Mouse (Mus musculus): ENCODE data around the gene Cxcr2. TPM values are rescaled to one million over a fixed set of nuclear protein-coding genes. Genes with fewer than 3 reads are reported as not detected.

The Cxcr2 gene
- 0.09 and 0.10 TPM in 2 replicates for polyA plus RNA-seq (2016; fragmentation: Nextera tagmentation; extraction: Ambion mirVana)

DNA sequence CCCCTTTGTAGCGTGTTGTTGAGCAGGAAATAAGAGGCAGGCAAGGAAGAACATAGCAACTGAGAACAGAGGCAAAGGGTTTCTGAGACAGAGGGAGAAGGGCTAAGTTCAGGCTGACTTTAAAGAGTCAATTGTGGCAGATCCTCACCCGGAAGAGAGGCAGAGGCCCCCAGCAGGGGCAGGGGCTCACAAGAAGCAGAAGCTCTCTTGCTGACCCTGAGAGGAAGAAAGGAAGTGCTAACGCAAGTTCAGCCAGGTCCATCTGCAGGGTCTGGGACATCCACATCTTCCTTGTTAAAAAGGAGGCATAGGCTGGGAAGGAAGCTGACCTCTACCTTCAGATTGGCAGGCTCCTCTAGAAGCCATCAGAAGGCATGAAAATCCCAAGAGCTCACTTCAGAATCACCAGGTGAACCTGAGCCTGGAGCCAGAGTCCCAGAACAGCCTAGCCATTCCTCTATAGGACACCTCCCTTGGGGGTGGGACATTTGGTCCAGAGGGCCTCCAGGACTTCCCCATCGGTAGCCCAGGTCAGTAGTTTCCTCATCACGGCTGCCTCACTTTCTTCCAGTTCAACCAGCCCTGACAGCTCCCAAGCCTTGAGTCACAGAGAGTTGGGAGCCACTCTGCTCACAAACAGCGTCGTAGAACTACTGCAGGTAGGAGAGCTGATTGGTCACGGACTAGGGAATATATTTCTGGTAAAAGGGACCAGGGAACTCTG, at the start of gene Cxcr2:
Gene Cxcr2, plus strand, starts transcription at position 529 of the 724 bp plus-strand sequence.
- WGBS: 83% methylated on average over 8 of the region's 8 CpGs
- H3K36me3 ChIP-seq: no peaks in the 10 kb centered on the region
- H3K4me2 ChIP-seq (replicated peaks): no peak within 1 kb of the TSS
- no peaks in the 10 kb centered on the region for H3K27me3 ChIP-seq
- no peak for ATAC-seq (ENCODE audit: low FRiP score, low read depth)
- no peaks in the 10 kb centered on the region for H3K4me1 ChIP-seq
- no peaks in the 10 kb centered on the region for H3K9me3 ChIP-seq
- no peak within 1 kb of the TSS for H3K9ac ChIP-seq (replicated peaks)
- no peak within 1 kb of the TSS for H3K27ac ChIP-seq (replicated peaks)
- no peak within 1 kb of the TSS for H3K4me3 ChIP-seq

DNA sequence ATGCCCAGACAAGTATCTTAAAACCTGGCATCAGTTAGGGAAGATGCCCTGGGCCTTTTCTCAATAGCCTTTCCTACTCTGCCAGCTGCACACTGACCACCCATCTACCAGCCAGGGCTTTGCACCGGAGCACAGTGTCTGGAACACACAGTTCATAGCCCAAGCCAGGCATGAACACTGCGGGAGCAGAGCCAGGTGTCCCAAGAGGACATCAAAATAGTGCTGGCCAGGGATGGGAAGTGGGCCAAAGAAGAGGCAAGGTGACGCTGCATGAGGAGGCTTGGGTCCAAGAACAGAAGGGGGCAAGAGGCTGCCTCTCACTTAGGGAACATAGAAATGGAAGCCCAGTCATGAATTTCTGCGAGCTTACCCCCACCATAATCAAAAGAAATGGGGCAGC, 48.1 kb upstream of the Cxcr2 start:
- Histone ChIP-seq H3K36me3 (no peaks in the 10 kb centered on the region), H3K4me1 (peaks cover 57% of the 10 kb centered on the region), H3K4me3 (no peak overlapping the region), H3K9me3 (no peaks in the 10 kb centered on the region), H3K9ac (replicated peaks) (no peak overlapping the region), H3K27ac (replicated peaks) (no peak overlapping the region), H3K4me2 (replicated peaks) (no peak overlapping the region), H3K27me3 (peaks cover 20% of the 10 kb centered on the region)
- 92% methylated on average over 4 of the region's 4 CpGs for WGBS
- ATAC-seq (ENCODE audit: low FRiP score, low read depth): no peak

DNA sequence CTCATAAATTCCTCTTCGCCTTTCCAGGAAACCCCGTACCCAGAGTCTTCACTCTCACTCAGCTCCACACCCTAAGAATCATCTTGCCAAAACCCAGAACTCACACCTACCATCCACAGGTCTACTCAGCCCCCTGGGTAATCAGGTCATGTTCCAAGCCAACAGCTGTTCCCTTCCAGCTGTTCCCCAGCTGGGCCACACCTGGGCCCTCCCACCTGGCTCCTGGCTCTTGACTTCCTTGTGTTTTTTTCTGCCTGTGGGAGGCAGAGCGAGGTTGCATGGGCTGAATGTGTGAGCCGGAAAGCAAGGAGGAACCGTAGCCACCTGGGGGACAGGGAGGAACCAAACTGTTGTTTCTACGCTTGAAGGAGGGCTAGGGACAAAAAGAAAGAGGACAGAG, 47.6 kb upstream of the Cxcr2 start:
- H3K9ac ChIP-seq (replicated peaks): no peak overlapping the region
- no peaks in the 10 kb centered on the region for H3K36me3 ChIP-seq
- WGBS: 71% methylated on average over 6 of the region's 6 CpGs
- peaks cover 63% of the 10 kb centered on the region for H3K4me1 ChIP-seq
- no peaks in the 10 kb centered on the region for H3K9me3 ChIP-seq
- no peak overlapping the region for H3K4me3 ChIP-seq
- no peak overlapping the region for H3K4me2 ChIP-seq (replicated peaks)
- peaks cover 17% of the 10 kb centered on the region for H3K27me3 ChIP-seq
- no peak for ATAC-seq (ENCODE audit: low FRiP score, low read depth)
- no peak overlapping the region for H3K27ac ChIP-seq (replicated peaks)

DNA sequence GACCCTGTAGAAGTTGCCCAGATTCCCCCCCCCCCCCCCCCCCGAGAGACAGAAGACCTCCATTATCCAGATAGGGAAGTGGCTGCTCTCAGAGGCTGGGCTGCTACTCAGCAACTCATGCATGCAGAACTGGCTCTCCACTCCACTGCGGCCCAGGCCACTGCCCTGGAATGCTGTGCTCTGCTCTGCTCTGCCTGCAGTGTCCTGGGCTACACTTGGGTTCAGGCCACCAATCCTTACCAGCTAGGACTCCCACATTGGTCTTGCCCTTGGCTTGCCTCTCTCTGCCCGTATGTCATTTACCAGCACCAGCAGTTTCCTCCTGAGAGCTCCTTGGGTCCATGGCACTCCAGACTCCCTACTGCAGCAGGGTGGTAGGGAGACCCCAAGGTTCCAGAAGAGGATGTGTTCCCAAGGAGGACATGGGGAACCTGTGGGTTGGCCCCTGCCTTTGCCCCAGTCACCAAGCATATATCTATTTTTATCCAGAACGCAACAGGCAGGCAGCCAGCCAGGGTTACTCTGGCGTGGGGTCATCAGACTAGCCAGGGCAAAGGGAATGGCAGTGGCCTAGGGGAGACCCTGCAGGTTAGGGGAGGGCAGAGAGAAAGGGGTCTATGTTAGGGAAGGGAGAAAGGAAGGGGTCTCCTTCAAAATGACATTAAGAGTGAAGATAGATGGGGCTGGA, 45.7 kb upstream of the Cxcr2 start:
- H3K4me1 ChIP-seq: peaks cover 72% of the 10 kb centered on the region
- H3K27ac ChIP-seq (replicated peaks): no peak overlapping the region
- 68% methylated on average over 4 of the region's 5 CpGs for WGBS
- H3K4me2 ChIP-seq (replicated peaks): no peak overlapping the region
- H3K9ac ChIP-seq (replicated peaks): no peak overlapping the region
- no peak for ATAC-seq (ENCODE audit: low FRiP score, low read depth)
- H3K4me3 ChIP-seq: no peak overlapping the region
- no peaks in the 10 kb centered on the region for H3K36me3 ChIP-seq
- H3K27me3 ChIP-seq: peaks cover 13% of the 10 kb centered on the region
- no peaks in the 10 kb centered on the region for H3K9me3 ChIP-seq

DNA sequence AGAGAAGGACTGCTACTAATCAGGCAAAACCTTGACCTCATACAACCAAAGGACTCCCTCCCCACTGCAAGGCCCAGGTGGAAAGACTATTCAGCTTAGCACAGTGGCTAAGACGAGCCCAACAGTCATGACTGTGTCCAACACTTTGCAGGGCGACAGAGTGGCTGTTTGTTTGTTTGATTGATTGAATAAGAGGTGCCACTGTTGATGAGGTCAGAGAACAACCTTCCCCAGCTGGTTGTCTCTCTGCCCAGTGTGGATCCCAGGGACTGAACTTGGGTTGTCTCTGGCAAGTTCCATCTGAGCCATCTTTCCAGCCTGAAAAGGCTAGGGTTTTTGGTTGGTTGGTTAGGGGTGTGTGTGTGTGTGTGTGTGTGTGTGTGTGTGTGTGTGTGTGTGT, 44.1 kb upstream of the Cxcr2 start:
- no peak for ATAC-seq (ENCODE audit: low FRiP score, low read depth)
- Histone ChIP-seq H3K27me3 (peaks cover 13% of the 10 kb centered on the region), H3K4me2 (replicated peaks) (no peak overlapping the region), H3K9ac (replicated peaks) (no peak overlapping the region), H3K27ac (replicated peaks) (peak overlapping the region; percentile 49; the same call in 1 of the 2 replicates), H3K4me3 (no peak overlapping the region), H3K4me1 (peaks cover 59% of the 10 kb centered on the region), H3K9me3 (no peaks in the 10 kb centered on the region), H3K36me3 (no peaks in the 10 kb centered on the region)
- WGBS: 64% methylated on average over 2 of the region's 2 CpGs

DNA sequence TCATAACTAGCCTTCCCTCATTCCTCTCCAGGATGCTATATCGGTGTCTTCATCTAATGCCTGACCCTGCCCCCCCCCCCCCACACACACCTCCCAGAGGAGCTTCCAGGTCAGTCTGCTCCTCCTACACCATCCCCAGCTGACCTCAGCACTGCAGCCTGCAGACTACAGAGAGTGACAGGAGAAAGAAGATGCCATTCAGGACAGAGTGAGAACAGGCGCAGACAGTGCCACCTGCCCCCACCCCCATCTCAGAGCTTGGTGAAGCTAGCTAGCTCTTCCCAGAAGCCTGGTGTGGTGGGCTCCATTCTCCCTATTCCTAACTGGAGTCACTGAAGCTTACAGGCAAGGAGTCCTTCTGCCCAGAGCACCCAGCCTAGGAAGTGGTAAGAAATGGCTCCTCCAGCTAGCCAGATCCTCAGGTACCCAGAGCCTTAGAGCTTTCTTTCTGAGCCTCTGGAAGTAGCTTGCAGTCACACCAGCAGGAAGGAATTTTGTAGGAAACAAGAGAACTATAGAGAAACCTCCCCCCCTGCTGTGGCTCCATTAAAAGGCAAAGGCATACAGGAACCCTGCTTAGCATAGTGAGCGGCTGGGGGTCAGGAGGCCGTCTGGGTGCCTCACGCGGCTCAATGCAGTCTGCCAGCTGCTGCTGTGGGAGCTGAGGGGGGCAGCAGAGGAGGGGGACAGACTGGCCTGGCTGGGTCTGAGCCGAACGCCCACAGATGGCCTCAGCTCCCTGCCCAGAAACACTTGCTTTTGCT, 42.7 kb upstream of the Cxcr2 start:
- H3K9me3 ChIP-seq: no peaks in the 10 kb centered on the region
- H3K36me3 ChIP-seq: no peaks in the 10 kb centered on the region
- 2% methylated on average over 8 of the region's 8 CpGs for WGBS
- peak; percentile 94 for ATAC-seq (ENCODE audit: low FRiP score, low read depth)
- H3K4me3 ChIP-seq: no peak overlapping the region
- H3K27ac ChIP-seq (replicated peaks): peak overlapping the region; percentile 90
- peaks cover 13% of the 10 kb centered on the region for H3K27me3 ChIP-seq
- 0 out of 2 replicates have a peak overlapping the region, but pooled peaks have one; percentile 16 for H3K9ac ChIP-seq (replicated peaks)
- peak overlapping the region; percentile 10 for H3K4me2 ChIP-seq (replicated peaks)
- H3K4me1 ChIP-seq: peaks cover 53% of the 10 kb centered on the region

DNA sequence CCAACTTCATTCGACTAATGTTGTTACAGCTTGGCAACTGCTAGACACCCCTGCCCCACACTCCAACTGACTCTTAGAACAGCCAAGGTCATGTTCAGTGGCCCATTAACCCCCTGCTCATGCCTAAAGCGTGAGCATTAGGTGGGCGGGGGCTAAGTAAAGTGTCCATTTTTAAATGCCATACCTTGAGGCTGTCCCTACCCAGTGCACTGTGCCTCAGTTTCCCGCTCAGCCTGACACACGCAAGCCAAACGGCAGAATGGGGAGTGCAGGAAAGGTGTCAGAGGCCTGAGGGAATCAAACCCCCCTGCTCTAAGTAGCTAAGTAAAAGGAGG, 42.1 kb upstream of the Cxcr2 start:
- no peak overlapping the region for H3K4me3 ChIP-seq
- peak; percentile 59 for ATAC-seq (ENCODE audit: low FRiP score, low read depth)
- H3K27me3 ChIP-seq: peaks cover 13% of the 10 kb centered on the region
- 9% methylated on average over 6 of the region's 6 CpGs for WGBS
- no peaks in the 10 kb centered on the region for H3K9me3 ChIP-seq
- H3K9ac ChIP-seq (replicated peaks): peak overlapping the region; percentile 16; the same call in 1 of the 2 replicates
- H3K27ac ChIP-seq (replicated peaks): peak overlapping the region; percentile 90
- peaks cover 47% of the 10 kb centered on the region for H3K4me1 ChIP-seq
- peak overlapping the region; percentile 10 for H3K4me2 ChIP-seq (replicated peaks)
- H3K36me3 ChIP-seq: no peaks in the 10 kb centered on the region

DNA sequence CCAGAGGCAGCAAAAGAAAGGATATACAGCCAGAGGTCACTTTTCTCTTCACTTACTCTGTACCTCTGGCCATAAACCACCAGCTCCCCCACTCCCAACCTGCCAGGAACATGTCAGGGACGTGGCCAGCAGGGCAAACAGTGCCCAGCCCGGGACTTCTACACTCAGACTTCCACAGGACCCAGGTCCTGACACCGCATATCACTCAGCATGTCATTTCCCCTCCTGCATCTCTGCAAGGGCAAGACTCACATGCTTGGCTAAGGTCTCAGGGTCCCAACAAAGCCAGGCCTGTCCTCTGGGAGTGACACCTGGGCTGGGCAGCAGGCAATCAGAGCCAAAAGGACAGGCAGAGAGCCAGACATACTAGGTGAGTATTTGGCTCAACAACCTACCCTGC, 40.7 kb upstream of the Cxcr2 start:
- Histone ChIP-seq H3K4me1 (peaks cover 46% of the 10 kb centered on the region), H3K27ac (replicated peaks) (0 out of 2 replicates have a peak overlapping the region, but pooled peaks have one; percentile 30)

DNA sequence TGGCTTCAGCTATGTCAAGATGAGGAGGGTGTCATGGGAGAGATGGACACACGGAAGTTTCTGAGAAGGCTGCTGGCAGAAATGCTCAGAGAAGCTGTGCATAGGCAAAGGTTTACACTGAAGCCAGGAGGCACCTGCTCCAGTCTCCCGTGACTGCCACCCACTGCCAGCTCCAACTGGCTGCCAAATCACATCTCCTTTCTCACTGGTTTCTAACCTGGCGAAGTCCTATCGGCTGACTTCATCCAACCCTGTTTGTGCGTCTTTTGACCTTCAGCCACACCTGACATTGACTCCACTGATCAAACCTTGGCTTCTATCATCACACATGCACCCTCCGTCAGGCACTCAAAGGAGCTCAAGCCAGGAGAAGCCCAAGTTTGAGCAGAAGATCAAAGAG, 35.9 kb upstream of the Cxcr2 start:
- 89% methylated on average over 6 of the region's 6 CpGs for WGBS
- ATAC-seq (ENCODE audit: low FRiP score, low read depth): no peak
- H3K27me3 ChIP-seq: peaks cover 23% of the 10 kb centered on the region

More for the DNA sequence above, 40.7 kb upstream of the Cxcr2 start:
- WGBS: 70% methylated on average over 3 of the region's 3 CpGs
- no peak for ATAC-seq (ENCODE audit: low FRiP score, low read depth)
- H3K9me3 ChIP-seq: no peaks in the 10 kb centered on the region
- H3K4me3 ChIP-seq: no peak overlapping the region
- H3K9ac ChIP-seq (replicated peaks): no peak overlapping the region
- H3K36me3 ChIP-seq: no peaks in the 10 kb centered on the region
- peaks cover 7% of the 10 kb centered on the region; the same call in 1 of the 2 replicates for H3K27me3 ChIP-seq
- H3K4me2 ChIP-seq (replicated peaks): no peak overlapping the region

DNA sequence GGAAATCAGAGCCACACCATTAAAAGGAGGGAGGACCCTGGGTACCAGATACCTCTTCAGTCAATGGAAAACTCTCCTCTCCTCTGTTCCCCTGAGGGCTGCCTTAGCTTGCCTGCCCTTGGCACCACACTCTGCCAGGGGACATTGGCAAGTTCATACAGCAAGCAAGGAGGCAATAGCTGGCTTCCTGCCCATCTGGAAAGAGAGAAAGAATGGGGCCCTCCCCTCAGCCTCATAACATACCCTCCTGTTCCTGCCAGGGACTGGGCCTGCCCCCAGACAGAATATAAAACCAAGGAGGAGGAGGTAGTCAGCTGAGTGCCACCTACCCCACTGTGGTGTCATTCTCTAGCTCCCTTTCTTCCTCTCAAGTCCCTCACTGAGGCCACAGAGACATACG, 34.7 kb upstream of the Cxcr2 start:
- no peak for ATAC-seq (ENCODE audit: low FRiP score, low read depth)
- Histone ChIP-seq H3K9ac (replicated peaks) (no peak overlapping the region), H3K9me3 (no peaks in the 10 kb centered on the region), H3K36me3 (no peaks in the 10 kb centered on the region), H3K4me1 (peaks cover 13% of the 10 kb centered on the region), H3K27me3 (peaks cover 36% of the 10 kb centered on the region), H3K4me2 (replicated peaks) (no peak overlapping the region), H3K4me3 (no peak overlapping the region), H3K27ac (replicated peaks) (no peak overlapping the region)
- WGBS: 92% methylated on average over 1 of the region's 1 CpGs

More for the DNA sequence above, 35.9 kb upstream of the Cxcr2 start:
- no peak overlapping the region for H3K4me3 ChIP-seq
- H3K4me1 ChIP-seq: peaks cover 15% of the 10 kb centered on the region
- no peak overlapping the region for H3K4me2 ChIP-seq (replicated peaks)
- H3K9me3 ChIP-seq: no peaks in the 10 kb centered on the region
- no peaks in the 10 kb centered on the region for H3K36me3 ChIP-seq
- H3K27ac ChIP-seq (replicated peaks): no peak overlapping the region
- no peak overlapping the region for H3K9ac ChIP-seq (replicated peaks)

DNA sequence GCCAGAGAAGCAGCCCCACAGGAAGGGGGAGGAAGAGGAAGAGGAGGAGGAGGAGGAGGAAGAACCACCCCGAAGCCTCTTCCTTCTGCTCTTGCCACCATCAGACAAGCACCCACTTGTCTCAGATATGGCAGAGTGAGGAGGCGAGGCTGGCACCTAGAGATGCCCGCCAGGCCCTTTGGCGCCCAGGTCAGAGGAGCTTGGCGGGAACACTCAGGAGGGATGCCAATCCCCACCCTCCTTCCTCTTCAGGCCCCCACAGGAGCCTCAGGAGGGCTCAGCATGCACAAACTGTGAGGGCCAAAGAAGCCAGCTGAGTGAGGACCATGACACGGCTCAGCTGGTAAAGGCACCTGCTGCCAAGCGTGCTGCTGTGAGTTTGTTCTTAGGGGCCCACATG, 32.7 kb upstream of the Cxcr2 start:
- Histone ChIP-seq H3K27me3 (peaks cover 53% of the 10 kb centered on the region), H3K9ac (replicated peaks) (no peak overlapping the region), H3K4me2 (replicated peaks) (no peak overlapping the region), H3K27ac (replicated peaks) (no peak overlapping the region), H3K36me3 (no peaks in the 10 kb centered on the region), H3K9me3 (no peaks in the 10 kb centered on the region), H3K4me3 (no peak overlapping the region), H3K4me1 (peaks cover 18% of the 10 kb centered on the region)
- WGBS: 86% methylated on average over 7 of the region's 7 CpGs
- ATAC-seq (ENCODE audit: low FRiP score, low read depth): no peak

All from midbrain, embryonic 12.5 days (tissue).